Mouse (Mus musculus): ENCODE results near the gene Creb3.
"Not testable (repeated sequence)": the region's sequence is repeated elsewhere in the genome, so short reads cannot be mapped to it uniquely, and the experiment has no call there.

Gene Creb3

GRCm38 (mm10) chr4:43561997-43562768 lies at the start of gene Creb3, which contains the start of gene Tln1:
Gene Creb3, plus strand, starts transcription at chr4:43562332.
Gene Tln1, minus strand, starts transcription at chr4:43562691.
- peak; percentile 97 for DNase-seq (ENCODE audit: extremely low read depth, low read depth)

GRCm38 (mm10) chr4:43512653-43513052 lies 49.5 kb upstream of the Creb3 start:
- no peak for DNase-seq (ENCODE audit: extremely low read depth, low read depth)

- no peak for DNase-seq (ENCODE audit: extremely low read depth, low read depth)
These were observed 48.8 kb upstream of the Creb3 start for GRCm38 (mm10) chr4:43513300-43513699.

GRCm38 (mm10) chr4:43513791-43514190 lies 48.3 kb upstream of the Creb3 start:
- no peak for DNase-seq (ENCODE audit: extremely low read depth, low read depth)

GRCm38 (mm10) chr4:43515764-43516708 lies 46.1 kb upstream of the Creb3 start:
- no peak for DNase-seq (ENCODE audit: extremely low read depth, low read depth)

- DNase-seq (ENCODE audit: extremely low read depth, low read depth) = no peak
These were observed 42.6 kb upstream of the Creb3 start for GRCm38 (mm10) chr4:43519551-43519950.

GRCm38 (mm10) chr4:43519956-43520355 lies 42.2 kb upstream of the Creb3 start:
- no peak for DNase-seq (ENCODE audit: extremely low read depth, low read depth)

- DNase-seq (ENCODE audit: extremely low read depth, low read depth) = no peak
These were observed 34.3 kb upstream of the Creb3 start for GRCm38 (mm10) chr4:43527880-43528279.

GRCm38 (mm10) chr4:43528487-43528886 lies 33.6 kb upstream of the Creb3 start:
- no peak for DNase-seq (ENCODE audit: extremely low read depth, low read depth)

GRCm38 (mm10) chr4:43530081-43530501 lies 32.0 kb upstream of the Creb3 start:
- no peak for DNase-seq (ENCODE audit: extremely low read depth, low read depth)

GRCm38 (mm10) chr4:43530581-43530980 lies 31.6 kb upstream of the Creb3 start:
- DNase-seq (ENCODE audit: extremely low read depth, low read depth) = peak; percentile 73

GRCm38 (mm10) chr4:43533270-43533669 lies 28.9 kb upstream of the Creb3 start:
- DNase-seq (ENCODE audit: extremely low read depth, low read depth) = no peak

- no peak for DNase-seq (ENCODE audit: extremely low read depth, low read depth)
These were observed 26.5 kb upstream of the Creb3 start for GRCm38 (mm10) chr4:43535628-43536027.

GRCm38 (mm10) chr4:43536031-43536430 lies 26.1 kb upstream of the Creb3 start:
- DNase-seq (ENCODE audit: extremely low read depth, low read depth) = no peak

GRCm38 (mm10) chr4:43542044-43542443 lies 20.1 kb upstream of the Creb3 start:
- DNase-seq (ENCODE audit: extremely low read depth, low read depth) = no peak

GRCm38 (mm10) chr4:43546375-43547047 lies 15.6 kb upstream of the Creb3 start:
- DNase-seq (ENCODE audit: extremely low read depth, low read depth) = no peak

GRCm38 (mm10) chr4:43547160-43547559 lies 15.0 kb upstream of the Creb3 start:
- no peak for DNase-seq (ENCODE audit: extremely low read depth, low read depth)

GRCm38 (mm10) chr4:43549055-43549454 lies 13.1 kb upstream of the Creb3 start:
- DNase-seq (ENCODE audit: extremely low read depth, low read depth) = no peak

- DNase-seq (ENCODE audit: extremely low read depth, low read depth) = not testable (repeated sequence)
These were observed 10.3 kb upstream of the Creb3 start for GRCm38 (mm10) chr4:43551854-43552253.

GRCm38 (mm10) chr4:43552437-43552836 lies 9.7 kb upstream of the Creb3 start:
- no peak for DNase-seq (ENCODE audit: extremely low read depth, low read depth)

- DNase-seq (ENCODE audit: extremely low read depth, low read depth) = no peak
These were observed 8.2 kb upstream of the Creb3 start for GRCm38 (mm10) chr4:43553891-43554290.

- DNase-seq (ENCODE audit: extremely low read depth, low read depth) = peak; percentile 52
These were observed 6.2 kb upstream of the Creb3 start for GRCm38 (mm10) chr4:43555926-43556325.

Data from MEL-GATA-1-ER (cell line).